Mouse (Mus musculus) mesoderm, embryonic 11.5 days (tissue): Measurements from ENCODE around the gene Rtn4rl2.

Experiments used
- DNase-seq: peaks from one replicate; pipeline ENCODE4 v3.0.0-alpha.2; 2012; ENCODE audit warnings: low read depth, low spot score

The Rtn4rl2 gene

GRCm38 (mm10) chr2:84850407-84851129 lies 35.9 kb downstream of the Rtn4rl2 start:
- DNase-seq: no peak

- DNase-seq: no peak
These were observed 41.3 kb downstream of the Rtn4rl2 start for GRCm38 (mm10) chr2:84845226-84845625.

GRCm38 (mm10) chr2:84843654-84844053 lies 42.9 kb downstream of the Rtn4rl2 start:
- DNase-seq: no peak

GRCm38 (mm10) chr2:84841905-84842304 lies 44.6 kb downstream of the Rtn4rl2 start:
- DNase-seq: no peak

- DNase-seq: no peak
These were observed 45.6 kb downstream of the Rtn4rl2 start for GRCm38 (mm10) chr2:84840748-84841563.

- peak; percentile 91 for DNase-seq
These were observed 46.3 kb downstream of the Rtn4rl2 start for GRCm38 (mm10) chr2:84840016-84840747.

- DNase-seq: peak; percentile 53
These were observed 47.2 kb downstream of the Rtn4rl2 start for GRCm38 (mm10) chr2:84838993-84839980.

GRCm38 (mm10) chr2:84838593-84838949 lies 47.9 kb downstream of the Rtn4rl2 start, which contains the start of gene Slc43a1:
TSS of gene Slc43a1 (plus strand) at chr2:84838850.
- DNase-seq: no peak

- no peak for DNase-seq
These were observed 48.5 kb downstream of the Rtn4rl2 start for GRCm38 (mm10) chr2:84837817-84838592.

- no peak for DNase-seq
These were observed 49.4 kb downstream of the Rtn4rl2 start for GRCm38 (mm10) chr2:84837107-84837506.

- DNase-seq: peak; percentile 90
These were observed 54.7 kb downstream of the Rtn4rl2 start for GRCm38 (mm10) chr2:84831666-84832391.

GRCm38 (mm10) chr2:84827283-84827920 lies 59.1 kb downstream of the Rtn4rl2 start:
- DNase-seq: no peak

GRCm38 (mm10) chr2:84826488-84827282 lies 59.8 kb downstream of the Rtn4rl2 start, which contains the start of gene Timm10:
TSS of gene Timm10 (plus strand) at chr2:84826997.
- DNase-seq: peak; percentile 94

GRCm38 (mm10) chr2:84823237-84823636 lies 63.3 kb downstream of the Rtn4rl2 start:
- DNase-seq: no peak

GRCm38 (mm10) chr2:84822552-84822951 lies 64.0 kb downstream of the Rtn4rl2 start, which contains the start of gene Smtnl1:
TSS of gene Smtnl1 (minus strand) at chr2:84822652.
- no peak for DNase-seq
